Mouse (Mus musculus) heart, adult 2 months (tissue): ENCODE results near the gene Rassf10.

Experiments used
- CTCF ChIP-seq: fragments of 200-600 bp; IDR thresholded peaks from 2 replicates; pipeline ENCODE4 v1.8.1; 2022; ENCODE audit warnings: antibody characterized with exemption, mild to moderate bottlenecking, moderate library complexity
- EP300 ChIP-seq: fragments of 200-500 bp; IDR thresholded peaks from 2 replicates; pipeline ENCODE4 v1.6.1; 2011; ENCODE audit warnings: low read depth, low read length, control low read depth; ENCODE audit not compliant: insufficient read depth

DNA sequence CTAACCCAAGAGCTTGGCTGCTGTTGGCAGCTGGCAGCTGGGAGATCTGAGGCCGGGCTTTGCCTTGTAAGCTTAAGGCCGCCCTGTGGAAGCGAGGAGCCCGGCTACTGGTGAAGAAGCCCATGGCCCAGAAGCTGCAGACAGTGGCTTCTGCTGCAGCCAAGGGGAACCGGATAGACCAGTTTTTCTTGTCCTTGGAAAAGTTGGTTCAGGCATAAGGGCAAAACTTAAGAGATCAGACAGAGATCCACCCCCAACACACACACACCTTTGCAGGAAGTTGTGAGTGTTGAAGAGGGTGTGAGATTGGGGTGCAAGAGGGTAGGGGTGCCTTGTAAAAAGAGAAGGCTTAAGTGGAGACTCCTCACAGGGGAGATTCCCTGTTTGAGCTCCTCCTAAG is 39.2 kb downstream of the Rassf10 start:
- TF ChIP-seq CTCF (no peak), EP300 (no peak)
